Mouse (Mus musculus) layer of hippocampus, adult 2 months (tissue): ENCODE measurements around the gene Skp2. TPM values are rescaled to one million over a fixed set of nuclear protein-coding genes. Genes with fewer than 3 reads are reported as not detected.
A peak's percentile ranks its signal among the peaks of the same experiment; 100 is the strongest.

Experiments
- DNase-seq, 2 experiments: peaks; one replicate each; pipeline ENCODE4 v3.0.0; 2022; ENCODE audit warnings: low spot score in 2 of 2
- H3K27ac ChIP-seq: fragments of 200-600 bp; 2 replicates; pipeline ENCODE4 v1.8.1; 2022
- H3K4me3 ChIP-seq: fragments of 200-600 bp; 2 replicates; pipeline ENCODE4 v1.8.1; 2022; ENCODE audit warnings: mild to moderate bottlenecking
- CTCF ChIP-seq: fragments of 200-600 bp; conservative IDR thresholded peaks from 2 replicates; pipeline ENCODE4 v1.8.1; 2022; ENCODE audit warnings: antibody characterized with exemption, mild to moderate bottlenecking, moderate library complexity
- total RNA-seq, 2 experiments: library from RNA; stranded (reverse); gene quantifications; 2 replicates each; pipeline ENCODE4 v1.2.3; 2021

The Skp2 gene
- total RNA-seq, 2 experiments from 2014 or later, result 4.6 to 4.9 TPM

DNA sequence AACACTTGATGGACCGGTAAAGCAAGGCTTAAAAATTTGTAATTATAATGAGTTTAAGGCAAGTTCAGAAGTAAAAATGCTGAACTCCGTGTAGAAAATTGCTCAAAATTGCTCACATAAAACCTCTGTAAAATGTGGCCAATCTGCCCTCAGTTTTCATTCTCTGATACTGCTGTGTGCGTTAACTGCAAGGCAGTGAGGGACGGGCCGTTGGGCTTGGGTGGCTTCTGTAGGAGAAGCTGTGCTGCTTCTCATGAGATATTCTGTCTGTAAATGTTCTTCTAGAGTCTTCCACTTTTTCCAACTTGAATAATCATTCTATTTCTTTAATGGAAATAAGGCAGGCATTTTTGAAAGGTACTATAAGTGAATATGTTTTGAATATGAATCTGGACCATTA, 75.6 kb downstream of the Skp2 start:
- DNase-seq, result no peak
- no peak for TF ChIP-seq CTCF
- H3K4me3 ChIP-seq, result no peak overlapping the region
- no peak overlapping the region for H3K27ac ChIP-seq

DNA sequence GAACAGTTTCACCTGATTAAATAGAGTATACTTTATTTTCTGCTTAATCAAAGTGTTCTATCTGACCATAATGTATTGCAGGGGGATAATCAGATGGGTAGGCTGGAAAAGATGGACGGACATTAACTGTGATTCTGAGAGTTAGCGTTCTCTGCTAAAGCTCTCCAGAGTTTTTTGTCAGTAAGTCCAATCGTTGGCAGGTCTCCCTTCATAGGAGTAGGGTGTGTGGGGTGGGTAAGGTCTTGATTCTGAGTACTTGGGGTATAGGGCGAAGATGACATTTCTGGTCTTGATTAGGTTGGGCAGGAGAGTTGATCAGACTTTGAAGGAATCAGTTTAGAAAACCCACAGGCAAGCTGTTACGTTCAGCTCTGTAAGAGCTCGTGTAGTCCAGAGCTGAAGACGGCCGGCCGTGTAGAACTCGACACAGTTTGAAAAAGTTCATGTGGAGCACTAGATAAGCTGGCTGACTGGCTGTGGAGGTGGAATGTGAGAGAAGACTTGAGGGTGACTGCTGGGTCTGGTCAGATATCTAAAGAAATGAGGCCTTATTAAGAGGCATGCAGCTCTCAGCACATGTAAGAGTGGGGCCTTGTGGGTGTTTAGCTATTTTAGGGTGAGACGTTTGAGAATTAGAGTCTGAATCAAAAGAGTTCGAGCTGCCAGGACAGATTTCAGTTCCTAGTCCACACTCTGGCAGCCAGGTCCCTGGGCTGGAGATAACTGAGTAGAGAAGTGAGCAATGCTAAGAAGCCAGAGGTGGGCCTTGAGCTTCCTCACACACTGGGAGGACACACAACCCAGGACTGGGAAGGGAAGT, 76.5 kb downstream of the Skp2 start:
- no peak for TF ChIP-seq CTCF
- Histone ChIP-seq H3K4me3 (no peak overlapping the region), H3K27ac (0 out of 2 replicates have a peak overlapping the region, but pooled peaks have one; percentile 43)
- DNase-seq, result no peak

DNA sequence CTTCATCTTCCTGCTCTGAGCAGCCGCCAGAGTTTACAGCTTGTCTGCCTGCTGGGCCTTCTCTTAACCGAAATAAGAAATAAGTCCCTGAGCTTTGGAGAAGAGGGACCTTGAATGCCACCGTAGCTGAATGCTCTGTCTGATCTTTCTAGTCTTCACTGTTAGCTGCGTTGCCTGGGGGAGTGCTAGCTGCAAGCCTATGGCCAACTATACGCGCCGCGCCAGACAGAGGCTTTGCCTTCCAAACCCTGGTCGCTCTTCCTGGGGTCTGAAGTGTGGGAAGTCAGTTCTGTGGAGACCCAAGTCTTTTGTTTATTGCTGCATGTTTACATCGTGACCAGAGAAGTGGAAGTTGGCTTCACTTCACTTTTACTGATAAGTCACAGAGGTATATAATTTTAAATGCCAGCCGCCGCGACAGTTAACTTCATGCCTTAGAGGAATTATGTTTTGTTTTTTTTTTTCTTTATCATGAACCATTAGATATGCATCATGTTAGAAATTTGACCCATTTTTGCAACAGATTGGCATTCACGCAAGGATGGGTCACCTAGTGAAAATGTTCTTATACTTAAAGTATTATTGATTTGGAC, 79.5 kb downstream of the Skp2 start:
- no peak for DNase-seq
- Histone ChIP-seq H3K27ac (peak overlapping the region; percentile 28; the same call in 1 of the 2 replicates), H3K4me3 (no peak overlapping the region)
- TF ChIP-seq CTCF, result no peak

DNA sequence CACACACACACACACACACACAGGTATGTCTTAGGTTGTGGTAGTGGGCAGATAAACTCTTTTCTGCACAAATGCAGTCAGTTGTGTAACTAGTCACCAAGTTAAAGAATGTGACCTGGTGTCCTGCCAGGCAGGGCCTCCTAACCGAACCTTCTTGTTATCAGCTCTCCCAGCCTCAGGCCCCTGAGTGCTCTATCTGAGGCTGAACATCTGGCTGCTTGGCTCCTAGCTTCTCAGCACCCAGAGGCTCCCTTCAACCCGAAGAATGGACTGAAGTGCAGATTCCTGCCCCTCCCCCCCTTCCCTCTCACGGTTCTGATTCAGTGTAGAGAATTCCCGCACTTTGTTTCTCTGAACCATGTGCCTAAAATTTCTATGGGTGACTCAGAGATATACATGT, 80.6 kb downstream of the Skp2 start:
- Histone ChIP-seq H3K4me3 (no peak overlapping the region), H3K27ac (no peak overlapping the region)
- no peak for DNase-seq
- no peak for TF ChIP-seq CTCF

DNA sequence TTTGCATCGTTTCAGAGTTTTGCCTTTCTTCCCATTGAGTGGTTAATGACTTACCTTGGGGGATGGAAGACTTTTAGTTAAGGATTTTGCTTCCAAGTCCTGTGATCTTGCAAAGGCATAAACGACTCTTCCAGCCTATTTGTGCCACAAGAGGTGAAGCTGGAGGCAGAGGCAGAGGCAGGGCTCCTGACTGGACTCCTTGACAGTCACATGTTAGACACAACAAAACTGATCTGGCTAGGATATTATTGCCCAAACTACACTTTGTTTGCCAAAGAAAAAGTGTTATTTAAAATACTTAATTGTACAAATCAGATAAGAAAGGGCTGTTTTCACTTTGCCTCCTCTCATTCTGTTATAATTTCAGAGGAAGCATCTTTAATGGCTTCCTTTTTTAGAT, 81.1 kb downstream of the Skp2 start:
- no peak overlapping the region for H3K4me3 ChIP-seq
- DNase-seq, result no peak
- H3K27ac ChIP-seq, result no peak overlapping the region; the same call in 1 of the 2 replicates
- TF ChIP-seq CTCF, result no peak

DNA sequence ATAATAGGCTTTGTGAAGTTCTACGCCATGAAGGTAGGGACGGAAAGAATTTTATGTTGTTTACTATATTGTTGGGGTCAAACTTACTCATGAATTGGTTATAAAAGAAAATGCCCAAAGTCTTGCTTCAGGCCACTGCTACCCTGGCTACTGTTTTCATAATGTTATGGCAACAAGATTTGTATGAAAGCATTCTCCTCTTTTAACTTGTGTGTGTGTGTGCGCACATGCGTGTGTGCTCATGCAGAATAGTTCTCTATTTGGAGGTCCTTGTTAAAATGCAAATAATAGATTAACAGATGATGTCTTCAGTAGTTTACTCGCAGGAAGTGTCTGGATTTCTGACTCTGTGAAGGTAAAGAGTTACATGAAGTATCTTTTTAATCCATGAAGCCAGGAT, 81.5 kb downstream of the Skp2 start:
- no peak for TF ChIP-seq CTCF
- Histone ChIP-seq H3K27ac (peak overlapping the region; percentile 92), H3K4me3 (peak overlapping the region; percentile 90; the same call in 1 of the 2 replicates)
- DNase-seq, result no peak

DNA sequence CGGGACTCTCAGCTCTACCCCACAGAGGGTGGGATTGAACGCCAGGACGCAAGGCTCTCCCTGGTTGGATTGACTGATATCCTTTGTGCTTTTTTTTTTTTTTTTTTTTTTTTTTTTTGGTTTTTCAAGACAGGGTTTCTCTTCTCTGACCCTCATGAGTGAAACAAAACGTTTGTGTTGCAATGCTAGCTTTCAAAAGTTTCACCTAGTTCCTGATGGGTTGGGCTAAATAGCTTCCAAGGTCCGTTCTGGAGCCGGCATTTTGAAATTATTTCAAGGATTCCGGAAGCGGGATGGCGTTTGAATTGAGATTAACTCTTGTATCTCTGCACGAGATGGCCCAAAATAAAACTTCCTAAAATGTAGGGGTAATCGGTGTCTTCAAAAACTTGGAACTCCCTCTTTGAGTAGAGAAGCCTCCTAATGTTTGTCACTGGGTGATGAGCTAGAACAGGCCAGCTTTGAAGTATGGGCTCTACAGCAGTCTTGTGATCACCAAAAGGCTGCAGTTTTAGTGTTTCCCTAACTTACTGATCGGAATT, 82.1 kb downstream of the Skp2 start:
- Histone ChIP-seq H3K4me3 (peak overlapping the region; percentile 90), H3K27ac (peak overlapping the region; percentile 92; the same call in 1 of the 2 replicates)
- no peak for TF ChIP-seq CTCF

DNA sequence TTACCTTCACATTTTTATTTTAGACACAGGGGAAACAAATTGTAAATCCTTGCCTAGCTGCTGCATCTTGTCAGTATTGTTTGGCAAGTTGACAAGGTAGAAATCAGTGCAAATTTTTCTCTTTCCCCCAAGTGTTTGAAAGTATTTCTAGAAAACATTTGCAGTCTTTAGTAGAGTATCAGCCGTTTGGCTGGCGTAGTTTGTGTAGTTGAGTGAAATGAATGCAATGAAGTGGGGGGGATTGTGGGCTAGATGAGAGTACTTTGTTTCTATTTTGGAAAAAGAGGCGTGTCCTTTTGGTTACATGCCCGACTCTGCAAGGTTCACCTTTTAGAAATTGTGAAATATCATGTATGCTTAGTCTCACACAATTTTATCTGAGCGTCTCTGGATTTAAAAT, 82.6 kb downstream of the Skp2 start:
- peak overlapping the region; percentile 90 for H3K4me3 ChIP-seq
- peak overlapping the region; percentile 92; the same call in 1 of the 2 replicates for H3K27ac ChIP-seq
- TF ChIP-seq CTCF, result no peak
- DNase-seq, result no peak

More for the DNA sequence above, 82.1 kb downstream of the Skp2 start:
- no peak for DNase-seq

DNA sequence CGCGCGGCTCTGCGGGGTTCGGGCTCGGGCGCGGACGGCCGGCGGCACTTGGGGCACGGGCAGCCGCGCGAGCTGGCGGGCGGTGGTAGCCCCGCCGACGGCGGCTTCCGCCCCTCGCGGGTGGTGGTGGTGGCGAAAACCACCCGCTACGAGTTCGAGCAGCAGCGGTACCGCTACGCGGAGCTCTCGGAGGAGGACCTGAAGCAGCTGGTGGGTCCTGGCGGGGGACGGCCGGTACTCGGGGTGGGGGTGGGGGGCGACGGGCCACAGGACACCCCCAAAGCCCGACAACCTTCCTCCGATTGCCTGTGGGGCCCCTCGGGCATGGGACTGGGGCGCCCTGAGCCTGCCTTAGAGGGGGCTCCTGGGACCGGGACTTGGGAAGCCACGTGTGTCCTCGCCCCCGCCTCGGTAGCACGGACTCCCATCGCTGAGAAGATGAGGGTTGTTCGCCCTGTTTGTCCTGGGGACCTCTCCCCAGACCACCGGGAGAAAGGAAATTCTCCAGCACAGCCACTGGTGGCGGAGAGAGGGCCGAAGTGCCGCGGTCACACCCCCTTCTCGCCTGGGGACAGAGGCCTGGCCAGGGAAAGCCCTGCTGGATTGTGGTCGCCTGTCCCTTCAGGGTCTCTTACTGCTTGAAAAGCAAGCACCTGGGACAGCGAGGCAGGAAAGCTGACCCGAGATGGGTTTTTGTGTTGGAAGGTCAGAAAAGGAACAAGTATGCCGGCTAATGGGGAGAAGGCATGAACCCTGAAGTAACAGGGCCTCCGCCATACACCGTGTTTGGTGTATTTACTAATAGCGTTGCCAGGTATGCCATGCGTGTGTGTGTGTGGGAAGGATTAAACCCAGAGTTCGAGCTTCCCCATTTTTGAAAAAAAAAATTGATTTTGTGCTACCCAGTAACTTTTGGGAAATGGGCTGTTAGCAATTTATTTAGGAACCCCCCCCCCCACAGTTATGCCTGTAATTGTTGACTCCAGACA, 83.4 kb downstream of the Skp2 start:
- peak overlapping the region; percentile 90 for H3K4me3 ChIP-seq
- peak in 1 of 2 experiments; percentile 30 for DNase-seq
- peak overlapping the region; percentile 92 for H3K27ac ChIP-seq
- TF ChIP-seq CTCF, result no peak; the same call in 1 of the 2 replicates

DNA sequence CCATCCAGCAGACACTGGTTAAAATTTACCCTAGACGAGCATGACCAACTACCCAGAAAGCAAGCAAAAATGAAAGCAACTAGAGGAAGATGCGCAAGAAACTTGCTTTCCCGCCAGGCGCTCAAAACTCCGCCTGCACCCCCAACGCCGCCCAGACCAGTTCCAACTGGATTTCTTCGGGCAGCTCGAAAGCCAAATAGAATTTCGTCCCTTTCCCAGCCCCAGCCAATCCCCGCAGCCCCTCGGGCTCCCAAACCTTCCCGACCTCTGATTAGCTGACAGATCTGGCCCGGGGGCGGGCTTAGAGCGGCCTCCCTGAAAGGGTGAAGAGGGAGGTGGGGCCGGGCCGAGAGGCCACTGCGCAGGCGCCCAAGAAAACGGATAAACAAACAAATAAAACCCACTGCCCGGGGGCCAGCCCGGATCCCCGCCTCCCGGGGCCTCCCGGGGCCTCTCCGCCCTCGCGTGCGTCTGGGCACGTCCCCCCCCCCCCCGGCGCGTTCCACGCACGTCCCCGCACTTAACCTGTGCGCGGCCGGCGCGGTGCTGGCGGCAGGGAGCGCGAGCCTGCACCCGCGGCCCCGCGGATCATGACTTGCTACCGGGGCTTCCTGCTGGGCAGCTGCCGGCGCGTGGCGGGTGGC, 84.2 kb downstream of the Skp2 start, which contains the start of gene Nadk2:
TSS of gene Nadk2 (plus strand) at position 349 of the 644 bp plus-strand sequence.
- TF ChIP-seq CTCF, result no peak
- peak within 1 kb of the TSS; percentile 92 for H3K27ac ChIP-seq
- H3K4me3 ChIP-seq, result peak within 1 kb of the TSS; percentile 90
- DNase-seq, result peak; percentile 97 to 98

DNA sequence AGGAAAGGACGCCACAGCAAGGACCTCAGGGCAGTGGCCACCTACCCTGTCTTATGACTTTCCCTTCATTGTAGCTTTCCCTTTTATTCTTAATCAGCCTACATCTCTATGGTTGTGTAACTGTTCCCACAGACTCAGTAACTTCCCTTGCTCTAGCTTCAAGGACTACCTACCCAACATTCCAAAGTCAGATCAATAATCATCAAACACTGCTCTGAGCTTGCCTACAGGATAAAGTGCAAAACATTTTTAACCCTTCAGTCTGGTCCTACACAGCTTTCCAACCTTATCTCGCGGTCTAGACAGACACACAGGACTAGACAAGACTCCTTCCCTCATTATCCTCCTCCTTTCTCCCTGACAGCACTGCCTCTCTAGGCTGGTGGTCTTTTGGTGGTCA, 84.9 kb downstream of the Skp2 start:
- H3K27ac ChIP-seq, result peak overlapping the region; percentile 92
- no peak for TF ChIP-seq CTCF
- no peak for DNase-seq
- H3K4me3 ChIP-seq, result peak overlapping the region; percentile 90

DNA sequence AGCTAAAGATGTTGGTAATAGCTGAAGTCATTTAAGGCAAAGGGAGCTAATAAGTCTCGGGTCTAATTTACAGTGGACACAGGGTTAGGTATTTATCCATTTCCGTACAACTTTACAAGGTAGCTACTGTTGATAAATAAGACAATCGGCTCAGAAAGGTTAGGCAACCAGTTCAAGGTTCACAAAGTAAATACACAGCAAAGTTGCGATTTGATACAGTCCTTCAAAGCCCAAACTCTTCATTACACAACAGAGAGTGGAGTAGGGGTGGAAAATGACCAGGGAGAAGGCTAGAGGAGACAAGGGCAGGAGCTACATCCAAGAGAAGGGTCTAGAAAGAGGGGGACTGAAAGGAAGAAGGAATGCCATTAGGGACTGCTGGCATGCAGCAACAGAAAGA, 86.3 kb downstream of the Skp2 start:
- H3K4me3 ChIP-seq, result no peak overlapping the region
- DNase-seq, result no peak
- no peak overlapping the region for H3K27ac ChIP-seq
- TF ChIP-seq CTCF, result no peak

Other genes starting within 250 kb of the Skp2 start
- 10 to 100 TPM in 1 of 2 experiments, 1 to 10 TPM in 1; 7.8 to 11.8 TPM for gene Ranbp3l, start 187.5 kb downstream of the Skp2 start, total RNA-seq
- 10 to 100 TPM; 64.4 to 69.3 TPM for gene Nadk2, start 84.2 kb downstream of the Skp2 start, total RNA-seq
- gene Lmbrd2, start 14.9 kb downstream of the Skp2 start, total RNA-seq, result 10 to 100 TPM; 58.5 to 59.4 TPM
- not detected for gene Ugt3a1, start 121.5 kb upstream of the Skp2 start, total RNA-seq
- gene Ugt3a2, start 180.1 kb upstream of the Skp2 start, total RNA-seq, result not detected